Mouse (Mus musculus): Measurements from ENCODE around the gene Gm21454.
"Not testable (repeated sequence)": the region's sequence is repeated elsewhere in the genome, so short reads cannot be mapped to it uniquely, and the experiment has no call there.

Gm21454 gene

GRCm38 (mm10) chrY:13252091-13252490, at the start of gene Gm21454, which contains the start of gene Gm21440:
Gene Gm21454 (plus strand): TSS chrY:13252442.
Gene Gm21440 (plus strand): TSS chrY:13252391.
- not testable (repeated sequence) for DNase-seq

- DNase-seq = not testable (repeated sequence)
These were observed 28.4 kb upstream of the Gm21454 start, which contains the start of gene Gm21828 for GRCm38 (mm10) chrY:13223828-13224227. Gene Gm21828 (minus strand): TSS chrY:13223928.

GRCm38 (mm10) chrY:13348963-13349362, 96.7 kb downstream of the Gm21454 start, which contains the start of gene Gm21725:
Gene Gm21725 (minus strand): TSS chrY:13349063.
- not testable (repeated sequence) for DNase-seq
